Mouse (Mus musculus): ENCODE data around the gene Hist3h2a.

Hist3h2a gene

GRCm38 (mm10) chr11:58993091-58993670, 38.7 kb downstream of the Hist3h2a start:
- DNase-seq (ENCODE audit: low spot score) = no peak

- DNase-seq (ENCODE audit: low spot score) = no peak
These were observed 39.9 kb downstream of the Hist3h2a start for GRCm38 (mm10) chr11:58994337-58994826.

DNA sequence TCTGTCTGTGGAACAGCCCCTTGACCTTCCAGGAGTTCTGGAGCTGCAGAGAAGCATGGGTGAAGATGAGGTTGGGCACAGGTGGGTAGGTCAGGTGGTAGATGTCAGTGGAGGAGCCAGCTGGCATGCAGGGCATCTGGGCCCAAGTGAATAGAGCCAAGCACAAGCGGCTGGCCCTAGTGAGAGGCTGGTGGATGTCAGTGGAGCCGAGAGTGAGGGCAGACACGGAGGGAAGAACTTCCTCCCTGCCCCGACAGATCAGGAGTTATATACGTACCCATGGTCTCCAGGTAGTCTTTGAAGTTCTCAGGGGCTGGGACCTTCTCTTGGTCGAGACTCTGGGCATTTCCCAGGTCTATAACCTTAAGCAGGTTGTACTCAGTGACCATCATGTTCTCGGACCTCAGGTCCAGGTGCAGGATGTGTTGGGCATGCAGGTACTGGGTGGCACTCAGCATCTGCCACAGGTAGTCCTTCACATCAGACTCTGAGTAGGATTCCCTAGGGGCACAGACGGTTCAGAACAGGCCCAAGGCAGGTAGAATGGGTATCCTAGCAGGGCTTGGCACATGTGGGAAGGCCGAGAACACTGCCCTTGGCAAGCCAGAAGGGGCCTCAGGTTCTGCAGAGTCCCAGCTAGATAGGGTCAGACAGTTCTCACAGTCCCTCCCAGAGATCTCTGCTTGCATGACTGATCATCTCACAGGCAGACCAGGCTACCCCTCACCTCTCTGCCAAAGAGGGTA, 40.7 kb downstream of the Hist3h2a start:
- no peak for DNase-seq (ENCODE audit: low spot score)

GRCm38 (mm10) chr11:58995807-58996370, 41.4 kb downstream of the Hist3h2a start:
- DNase-seq (ENCODE audit: low spot score) = no peak

GRCm38 (mm10) chr11:58997541-58997940, 43.1 kb downstream of the Hist3h2a start:
- no peak for DNase-seq (ENCODE audit: low spot score)

DNA sequence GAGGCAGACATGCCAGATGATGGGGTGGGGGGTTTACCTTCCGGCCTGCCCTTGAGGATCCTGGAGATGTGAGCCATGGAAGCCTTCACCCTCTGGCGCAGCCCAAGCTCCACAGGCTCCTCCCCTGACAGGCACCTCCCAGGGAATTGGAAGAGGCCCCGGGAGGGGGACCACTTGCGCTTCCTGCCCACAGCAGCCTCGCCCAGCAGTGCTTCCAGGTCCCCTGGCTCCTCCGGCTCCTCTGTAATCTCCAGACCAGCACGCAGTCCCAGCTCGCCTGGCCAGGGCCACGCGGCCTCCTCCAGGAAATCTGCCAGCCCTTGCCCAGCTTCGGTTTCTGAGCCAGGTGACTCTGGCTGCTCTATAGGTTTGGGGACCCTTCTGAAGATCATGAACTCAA, 44.7 kb downstream of the Hist3h2a start:
- DNase-seq (ENCODE audit: low spot score) = no peak

- DNase-seq (ENCODE audit: low spot score) = no peak
These were observed 45.3 kb downstream of the Hist3h2a start for GRCm38 (mm10) chr11:58999830-59000229.

DNA sequence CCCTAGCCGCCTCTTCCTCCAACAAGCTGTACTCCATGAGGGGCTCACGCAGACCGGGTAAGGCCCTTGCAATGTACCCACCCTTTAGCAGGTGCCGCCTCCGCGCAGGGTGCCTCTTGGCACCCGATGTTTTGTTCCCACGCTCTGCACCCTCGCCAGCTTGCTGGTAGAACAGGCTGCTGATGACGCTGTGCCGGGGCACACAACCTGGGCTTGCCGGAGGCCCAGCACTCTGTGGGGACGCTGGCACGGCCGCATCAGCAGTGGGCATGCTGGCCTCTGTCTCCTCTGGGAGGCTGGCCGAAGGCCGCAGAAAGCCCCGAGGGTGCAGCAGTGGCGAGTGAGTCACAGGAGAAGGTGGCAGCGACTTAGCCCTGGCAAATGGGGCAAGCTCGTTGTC, 46.1 kb downstream of the Hist3h2a start:
- no peak for DNase-seq (ENCODE audit: low spot score)

GRCm38 (mm10) chr11:59002327-59003079, 48.0 kb downstream of the Hist3h2a start:
- DNase-seq (ENCODE audit: low spot score) = no peak

Measured in adipocyte (in vitro differentiated cells).